Mouse (Mus musculus): ENCODE data around the gene Gm7029. TPM values are rescaled to one million over a fixed set of nuclear protein-coding genes. Genes with fewer than 3 reads are reported as not detected.

Gm7029 gene
- polyA plus RNA-seq, 1 experiment from 2014 or later: not detected

DNA sequence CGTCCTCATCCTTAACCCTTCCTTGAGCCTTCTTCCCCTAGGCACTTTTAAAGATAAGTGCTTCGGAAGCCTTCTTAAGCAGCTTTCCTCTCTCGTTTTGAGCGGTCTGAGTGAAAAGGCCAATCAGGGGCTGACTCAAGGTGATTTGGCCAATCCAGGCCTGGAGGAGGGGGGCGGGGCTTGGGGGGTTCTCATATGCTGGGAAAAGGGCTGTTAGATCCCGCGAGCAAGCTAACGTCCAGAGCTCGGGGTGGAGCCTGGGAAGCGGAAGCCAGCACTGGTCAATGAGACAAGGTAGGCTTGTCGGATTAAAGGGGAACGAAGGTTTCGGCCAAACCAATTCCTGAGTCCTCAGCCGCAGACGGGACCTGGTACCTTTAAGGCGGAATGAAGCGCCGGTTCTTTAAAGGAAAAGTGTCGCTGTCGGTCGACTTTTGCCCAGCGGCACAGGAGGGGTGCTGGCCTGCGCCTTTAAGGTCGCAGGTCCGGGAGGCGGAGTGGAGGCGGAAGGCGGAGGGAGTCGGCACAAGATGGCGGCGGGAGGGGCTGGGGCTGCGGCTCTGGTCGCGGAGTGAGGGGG is 42.1 kb downstream of the Gm7029 start, which contains the start of the genes Tapbp and Zbtb22:
Tapbp (plus strand) TSS at position 229 of the 580 bp plus-strand sequence.
Zbtb22 (plus strand) TSS at position 234 of the 580 bp plus-strand sequence.
- peak within 1 kb of the TSS; percentile 76 for H3K27ac ChIP-seq (ENCODE audit: low read depth, low read length)
- H3K4me2 ChIP-seq (ENCODE audit: low read length): peak within 1 kb of the TSS; percentile 63
- H3K4me1 ChIP-seq (ENCODE audit: control insufficient read depth, insufficient read depth, low read length): peaks cover 24% of the 10 kb centered on the region
- H3K36me3 ChIP-seq (ENCODE audit: control insufficient read depth, insufficient read depth, low read length): peaks cover 41% of the 10 kb centered on the region
- H3K9me3 ChIP-seq (replicated peaks; ENCODE audit: control insufficient read depth, low read length): no peaks in the 10 kb centered on the region
- H3K27me3 ChIP-seq (replicated peaks; ENCODE audit: control insufficient read depth, insufficient read depth, low read length): no peaks in the 10 kb centered on the region
- DNase-seq (ENCODE audit: low spot score): peak; percentile 98
- peak within 1 kb of the TSS; percentile 55 for H3K4me3 ChIP-seq (ENCODE audit: low read depth, low read length)
- peak within 1 kb of the TSS; percentile 61 for H3K9ac ChIP-seq (ENCODE audit: low read length)
- under 1% methylated on average over 31 of the region's 34 CpGs for WGBS
- peak; percentile 92 for ATAC-seq

DNA sequence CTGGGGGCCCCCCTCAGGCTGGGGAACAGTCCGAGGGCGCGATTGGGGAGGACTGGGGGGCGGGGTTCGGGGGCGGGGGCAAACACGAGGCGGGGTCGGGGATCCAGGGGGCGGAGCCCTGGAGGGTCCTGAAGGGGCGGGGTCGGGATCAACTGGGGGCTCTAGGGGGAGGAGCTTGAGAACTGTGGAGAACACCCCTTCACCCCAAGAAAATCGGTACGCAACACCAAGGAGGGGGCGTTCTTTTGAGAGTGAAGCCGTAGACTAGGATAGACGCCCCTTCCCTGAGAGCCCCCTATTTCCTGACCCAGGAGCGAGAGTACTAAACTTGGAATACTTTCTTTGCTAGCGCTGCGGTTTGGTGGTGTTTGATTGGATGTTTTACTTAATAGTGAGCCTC is 42.7 kb downstream of the Gm7029 start:
- H3K4me2 ChIP-seq (ENCODE audit: low read length): peak overlapping the region; percentile 63
- no peaks in the 10 kb centered on the region for H3K9me3 ChIP-seq (replicated peaks; ENCODE audit: control insufficient read depth, low read length)
- under 1% methylated on average over 12 of the region's 20 CpGs for WGBS
- peak overlapping the region; percentile 61 for H3K9ac ChIP-seq (ENCODE audit: low read length)
- ATAC-seq (peak; percentile 35), DNase-seq (ENCODE audit: low spot score) (peak; percentile 79)
- peak overlapping the region; percentile 76 for H3K27ac ChIP-seq (ENCODE audit: low read depth, low read length)
- peak overlapping the region; percentile 55 for H3K4me3 ChIP-seq (ENCODE audit: low read depth, low read length)
- no peaks in the 10 kb centered on the region for H3K27me3 ChIP-seq (replicated peaks; ENCODE audit: control insufficient read depth, insufficient read depth, low read length)
- H3K36me3 ChIP-seq (ENCODE audit: control insufficient read depth, insufficient read depth, low read length): peaks cover 37% of the 10 kb centered on the region
- peaks cover 24% of the 10 kb centered on the region for H3K4me1 ChIP-seq (ENCODE audit: control insufficient read depth, insufficient read depth, low read length)

DNA sequence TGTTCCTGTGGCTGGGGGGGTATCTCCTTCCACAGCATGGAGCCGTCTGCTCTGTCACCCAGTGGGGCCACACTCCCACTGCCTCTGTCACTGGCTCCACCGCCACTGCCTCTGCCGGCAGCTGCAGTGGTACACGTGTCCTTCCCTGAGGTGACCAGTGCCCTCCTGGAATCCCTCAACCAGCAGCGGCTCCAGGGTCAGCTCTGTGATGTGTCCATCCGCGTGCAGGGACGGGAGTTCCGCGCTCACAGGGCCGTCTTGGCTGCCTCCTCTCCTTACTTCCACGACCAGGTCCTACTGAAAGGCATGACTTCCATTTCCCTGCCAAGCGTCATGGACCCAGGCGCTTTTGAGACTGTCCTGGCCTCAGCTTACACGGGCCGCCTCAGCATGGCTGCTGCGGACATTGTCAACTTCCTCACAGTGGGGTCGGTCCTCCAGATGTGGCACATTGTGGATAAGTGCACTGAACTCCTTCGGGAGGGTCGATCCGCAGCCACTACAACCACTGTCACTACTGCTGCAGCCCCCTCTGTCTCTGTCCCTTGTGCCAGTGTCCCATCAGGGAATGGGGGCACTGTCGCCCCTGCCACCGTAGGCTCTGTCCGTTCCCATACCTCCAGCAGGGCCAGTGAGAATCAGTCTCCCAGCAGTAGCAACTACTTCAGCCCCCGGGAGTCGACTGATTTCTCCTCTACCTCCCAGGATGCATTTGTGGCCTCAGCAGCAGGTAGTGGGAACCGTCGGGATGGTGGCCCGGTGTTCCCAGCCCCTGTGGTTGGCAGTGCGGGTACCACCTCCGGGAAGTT is 43.4 kb downstream of the Gm7029 start:
- H3K4me2 ChIP-seq (ENCODE audit: low read length): peak overlapping the region; percentile 63
- no peak for DNase-seq (ENCODE audit: low spot score)
- no peak overlapping the region for H3K27ac ChIP-seq (ENCODE audit: low read depth, low read length)
- H3K36me3 ChIP-seq (ENCODE audit: control insufficient read depth, insufficient read depth, low read length): peaks cover 29% of the 10 kb centered on the region
- 77% methylated on average over 31 of the region's 31 CpGs for WGBS
- no peaks in the 10 kb centered on the region for H3K9me3 ChIP-seq (replicated peaks; ENCODE audit: control insufficient read depth, low read length)
- H3K4me1 ChIP-seq (ENCODE audit: control insufficient read depth, insufficient read depth, low read length): peaks cover 24% of the 10 kb centered on the region
- no peak for ATAC-seq
- peak overlapping the region; percentile 55 for H3K4me3 ChIP-seq (ENCODE audit: low read depth, low read length)
- H3K9ac ChIP-seq (ENCODE audit: low read length): peak overlapping the region; percentile 61; the same call in 1 of the 2 replicates
- no peaks in the 10 kb centered on the region for H3K27me3 ChIP-seq (replicated peaks; ENCODE audit: control insufficient read depth, insufficient read depth, low read length)

DNA sequence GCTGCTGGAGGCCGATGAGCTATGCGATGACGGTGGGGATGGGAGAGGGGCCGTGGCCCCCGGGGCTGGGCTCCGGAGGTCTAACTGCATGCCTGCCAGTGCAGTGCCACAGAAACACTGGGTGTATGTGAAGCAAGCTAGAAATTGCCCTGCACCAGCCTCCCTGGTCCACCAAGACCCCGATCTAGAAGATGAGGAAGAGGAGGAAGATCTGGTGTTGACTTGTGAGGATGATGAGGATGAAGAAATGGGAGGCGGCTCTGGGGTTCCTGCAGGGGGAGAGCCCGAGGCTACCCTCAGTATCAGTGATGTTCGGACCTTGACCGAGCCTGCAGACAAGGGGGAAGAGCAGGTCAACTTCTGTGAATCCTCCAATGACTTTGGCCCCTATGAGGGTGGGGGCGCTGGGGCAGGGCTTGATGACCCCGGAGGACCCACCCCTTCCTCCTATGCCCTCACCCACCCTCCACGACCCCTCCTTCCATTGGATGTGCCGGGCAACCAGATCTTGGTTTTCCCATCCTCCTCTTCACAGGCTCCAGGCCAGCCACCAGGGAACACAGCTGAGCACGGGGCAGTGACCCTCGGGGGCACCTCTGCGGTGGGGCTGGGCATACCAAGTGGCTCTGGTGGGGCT is 44.1 kb downstream of the Gm7029 start:
- WGBS: 85% methylated on average over 18 of the region's 18 CpGs
- DNase-seq (ENCODE audit: low spot score): no peak
- no peak for ATAC-seq
- H3K4me1 ChIP-seq (ENCODE audit: control insufficient read depth, insufficient read depth, low read length): peaks cover 24% of the 10 kb centered on the region
- no peak overlapping the region for H3K27ac ChIP-seq (ENCODE audit: low read depth, low read length)
- H3K9me3 ChIP-seq (replicated peaks; ENCODE audit: control insufficient read depth, low read length): no peaks in the 10 kb centered on the region
- no peak overlapping the region for H3K4me3 ChIP-seq (ENCODE audit: low read depth, low read length)
- H3K9ac ChIP-seq (ENCODE audit: low read length): no peak overlapping the region
- H3K4me2 ChIP-seq (ENCODE audit: low read length): no peak overlapping the region
- H3K36me3 ChIP-seq (ENCODE audit: control insufficient read depth, insufficient read depth, low read length): peaks cover 23% of the 10 kb centered on the region
- no peaks in the 10 kb centered on the region for H3K27me3 ChIP-seq (replicated peaks; ENCODE audit: control insufficient read depth, insufficient read depth, low read length)

DNA sequence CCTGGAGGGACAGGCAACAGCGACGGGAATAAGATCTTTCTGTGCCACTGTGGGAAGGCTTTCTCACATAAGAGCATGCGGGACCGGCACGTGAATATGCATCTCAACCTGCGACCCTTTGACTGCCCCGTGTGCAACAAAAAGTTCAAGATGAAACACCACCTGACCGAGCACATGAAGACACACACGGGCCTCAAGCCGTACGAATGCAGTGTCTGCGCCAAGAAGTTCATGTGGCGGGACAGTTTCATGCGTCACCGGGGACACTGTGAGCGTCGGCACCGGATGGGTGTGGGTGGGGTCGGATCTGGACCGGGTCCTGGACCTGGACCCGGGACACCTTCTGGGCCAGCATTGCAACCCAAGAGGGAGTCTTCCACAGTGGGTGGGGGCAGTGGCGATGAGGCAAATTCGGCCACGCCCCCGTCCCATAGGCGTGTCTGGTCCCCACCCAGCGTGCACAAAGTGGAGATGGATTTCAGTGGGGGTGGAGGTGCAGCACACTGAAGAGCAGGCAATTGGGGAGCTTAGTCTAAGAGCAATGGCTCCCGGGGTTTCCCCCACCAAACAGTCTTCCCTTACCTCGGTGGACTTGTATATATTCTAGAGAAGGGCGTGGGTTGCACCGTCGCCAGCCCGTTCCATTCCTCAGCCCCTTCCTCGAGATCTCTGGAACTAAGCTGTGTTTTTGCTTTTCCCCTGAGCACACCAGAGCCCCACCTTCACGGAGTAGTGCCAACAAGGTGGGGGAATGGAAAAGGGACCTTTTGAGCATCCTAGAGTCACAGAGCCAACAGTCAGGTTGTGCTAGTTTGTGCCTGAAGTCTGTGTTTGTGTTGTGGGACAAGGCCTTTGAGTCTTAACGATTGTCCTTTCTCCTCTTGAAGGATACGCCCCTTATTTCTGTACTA is 44.9 kb downstream of the Gm7029 start:
- peaks cover 24% of the 10 kb centered on the region for H3K4me1 ChIP-seq (ENCODE audit: control insufficient read depth, insufficient read depth, low read length)
- H3K27ac ChIP-seq (ENCODE audit: low read depth, low read length): no peak overlapping the region
- H3K4me2 ChIP-seq (ENCODE audit: low read length): peak overlapping the region; percentile 87
- H3K9me3 ChIP-seq (replicated peaks; ENCODE audit: control insufficient read depth, low read length): no peaks in the 10 kb centered on the region
- DNase-seq (ENCODE audit: low spot score) (no peak), ATAC-seq (no peak)
- H3K9ac ChIP-seq (ENCODE audit: low read length): no peak overlapping the region; the same call in 1 of the 2 replicates
- H3K27me3 ChIP-seq (replicated peaks; ENCODE audit: control insufficient read depth, insufficient read depth, low read length): no peaks in the 10 kb centered on the region
- WGBS: 61% methylated on average over 37 of the region's 37 CpGs
- H3K36me3 ChIP-seq (ENCODE audit: control insufficient read depth, insufficient read depth, low read length): peaks cover 17% of the 10 kb centered on the region
- peak overlapping the region; percentile 40 for H3K4me3 ChIP-seq (ENCODE audit: low read depth, low read length)

DNA sequence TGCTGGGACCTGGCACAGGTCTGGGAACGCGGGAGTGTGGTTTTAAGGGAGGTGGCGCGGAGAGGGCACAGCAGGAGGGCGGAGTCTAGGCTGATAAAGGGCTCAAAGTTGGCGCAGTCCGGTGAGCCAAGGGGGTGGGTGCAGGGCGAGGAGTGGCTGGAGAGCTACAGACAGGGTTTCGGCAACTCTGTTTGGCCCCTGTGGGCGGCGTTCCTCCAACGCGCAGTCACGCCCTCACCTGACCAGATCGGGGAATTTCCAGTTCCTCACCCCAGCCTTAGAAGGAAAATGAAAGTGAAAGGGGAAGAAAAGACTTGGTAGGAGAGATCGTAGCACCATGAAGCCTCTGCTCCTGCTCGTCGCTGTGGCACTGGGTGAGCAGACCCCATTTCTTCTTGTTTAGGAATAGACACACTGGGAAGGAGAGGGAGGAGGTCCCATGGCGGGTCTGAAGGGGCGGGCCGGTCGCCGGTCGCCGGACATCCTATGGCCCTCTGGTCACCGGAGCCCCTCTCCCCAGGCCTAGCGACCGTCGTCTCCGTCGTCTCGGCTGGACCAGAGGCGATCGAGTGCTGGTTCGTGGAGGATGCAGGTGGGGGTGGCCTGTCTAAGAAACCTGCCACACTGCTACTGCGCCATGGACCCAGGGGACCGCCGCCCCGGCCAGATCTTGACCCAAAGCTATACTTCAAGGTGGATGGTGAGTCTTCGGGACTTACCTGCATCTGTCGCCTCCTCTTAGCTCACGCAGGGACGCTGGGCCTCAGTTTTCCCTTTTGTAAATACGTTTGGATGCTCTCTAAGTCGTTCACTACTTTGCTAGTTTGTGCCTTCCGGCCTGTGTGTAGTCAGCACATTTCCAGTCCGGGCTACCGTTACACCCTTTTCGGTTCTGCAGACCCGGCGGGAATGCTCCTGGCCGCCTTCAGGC is 46.0 kb downstream of the Gm7029 start:
- peak overlapping the region; percentile 67 for H3K9ac ChIP-seq (ENCODE audit: low read length)
- ATAC-seq (no peak), DNase-seq (ENCODE audit: low spot score) (peak; percentile 42)
- under 1% methylated on average over 52 of the region's 52 CpGs for WGBS
- H3K4me3 ChIP-seq (ENCODE audit: low read depth, low read length): peak overlapping the region; percentile 40
- peaks cover 24% of the 10 kb centered on the region for H3K4me1 ChIP-seq (ENCODE audit: control insufficient read depth, insufficient read depth, low read length)
- H3K36me3 ChIP-seq (ENCODE audit: control insufficient read depth, insufficient read depth, low read length): peaks cover 6% of the 10 kb centered on the region
- H3K27me3 ChIP-seq (replicated peaks; ENCODE audit: control insufficient read depth, insufficient read depth, low read length): no peaks in the 10 kb centered on the region
- H3K9me3 ChIP-seq (replicated peaks; ENCODE audit: control insufficient read depth, low read length): no peaks in the 10 kb centered on the region
- H3K4me2 ChIP-seq (ENCODE audit: low read length): peak overlapping the region; percentile 87
- no peak overlapping the region for H3K27ac ChIP-seq (ENCODE audit: low read depth, low read length)

DNA sequence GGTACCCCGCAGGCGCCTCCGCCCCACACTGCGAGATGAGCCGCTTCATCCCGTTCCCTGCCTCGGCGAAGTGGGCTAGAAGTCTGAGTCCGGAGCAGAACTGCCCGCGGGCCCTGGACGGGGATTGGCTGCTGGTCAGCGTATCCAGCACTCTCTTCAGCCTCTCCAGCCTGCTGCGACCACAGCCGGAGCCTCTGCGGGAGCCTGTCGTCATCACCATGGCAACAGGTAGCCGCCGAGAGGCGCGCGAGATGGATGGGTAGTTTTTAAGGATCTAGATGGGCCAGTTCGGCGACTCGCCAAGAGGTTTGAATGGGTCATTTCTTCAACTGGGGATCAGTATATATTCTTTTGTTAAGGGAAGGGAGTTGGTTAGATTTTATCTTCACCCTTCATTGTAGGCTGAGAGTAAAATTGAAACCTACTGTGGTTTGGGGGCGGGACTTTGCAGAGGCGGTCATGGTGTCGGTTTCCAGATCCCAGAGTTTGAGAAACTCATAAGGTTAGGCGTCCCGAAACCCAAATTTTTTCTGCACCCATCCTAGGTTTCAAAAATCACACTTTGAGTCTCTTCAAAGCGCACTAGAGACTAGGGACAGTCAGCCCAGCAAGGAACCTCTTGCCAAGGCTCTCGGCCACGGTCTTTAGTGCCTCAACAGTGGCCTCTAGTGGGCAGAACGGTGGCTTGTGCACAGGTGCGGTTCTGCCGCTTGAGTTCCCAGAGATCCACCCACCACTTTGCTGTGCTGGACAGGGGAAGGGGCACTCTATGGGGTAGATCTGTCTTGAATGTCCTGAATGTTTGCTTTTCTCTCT is 46.9 kb downstream of the Gm7029 start:
- H3K9me3 ChIP-seq (replicated peaks; ENCODE audit: control insufficient read depth, low read length): no peaks in the 10 kb centered on the region
- peak; percentile 15 for ATAC-seq
- H3K36me3 ChIP-seq (ENCODE audit: control insufficient read depth, insufficient read depth, low read length): no peaks in the 10 kb centered on the region; the same call in 1 of the 2 replicates
- no peak overlapping the region for H3K27ac ChIP-seq (ENCODE audit: low read depth, low read length)
- no peaks in the 10 kb centered on the region for H3K27me3 ChIP-seq (replicated peaks; ENCODE audit: control insufficient read depth, insufficient read depth, low read length)
- H3K4me1 ChIP-seq (ENCODE audit: control insufficient read depth, insufficient read depth, low read length): peaks cover 24% of the 10 kb centered on the region
- under 1% methylated on average over 35 of the region's 36 CpGs for WGBS
- H3K4me3 ChIP-seq (ENCODE audit: low read depth, low read length): peak overlapping the region; percentile 40
- peak; percentile 86 for DNase-seq (ENCODE audit: low spot score)
- peak overlapping the region; percentile 67 for H3K9ac ChIP-seq (ENCODE audit: low read length)
- peak overlapping the region; percentile 87 for H3K4me2 ChIP-seq (ENCODE audit: low read length)

Measured in forebrain, embryonic 14.5 days (tissue).